Mouse (Mus musculus): ENCODE measurements at regions not wholly inside any gene's neighbourhood (a gene's known extent, or its start where the extent isn't known, plus 50 kb on each side); places are given as distances from the start of the nearest gene placed in this dataset.

- ChIA-PET POLR2A (no interaction called here), CTCF (no interaction called here)
Observed at GRCm38 (mm10) chr5:61943376-61943775, 134.8 kb downstream of the G6pd2 start.

GRCm38 (mm10) chr5:61985211-61985610, 176.6 kb downstream of the G6pd2 start:
- POLR2A ChIA-PET: no interaction called here
- CTCF ChIA-PET: no interaction called here

- POLR2A ChIA-PET: no interaction called here
- CTCF ChIA-PET: no interaction called here
Observed at GRCm38 (mm10) chr5:62019506-62019905, 210.9 kb downstream of the G6pd2 start.

- POLR2A ChIA-PET: no interaction called here
Observed at GRCm38 (mm10) chr5:62020260-62020659, 211.6 kb downstream of the G6pd2 start.

GRCm38 (mm10) chr5:62041475-62041874, 232.9 kb downstream of the G6pd2 start:
- ChIA-PET POLR2A (no interaction called here), CTCF (no interaction called here)

More at GRCm38 (mm10) chr5:62020260-62020659, 211.6 kb downstream of the G6pd2 start:
- CTCF ChIA-PET: no interaction called here

- ChIA-PET CTCF (no interaction called here), POLR2A (no interaction called here)
Observed at GRCm38 (mm10) chr5:62043678-62044077, 235.1 kb downstream of the G6pd2 start.

GRCm38 (mm10) chr5:62078998-62079397, 270.4 kb downstream of the G6pd2 start:
- ChIA-PET CTCF (no interaction called here), POLR2A (no interaction called here)

GRCm38 (mm10) chr5:62089538-62089937, 280.9 kb downstream of the G6pd2 start:
- ChIA-PET POLR2A (no interaction called here), CTCF (interaction anchor here in 1 of 4 experiments (0.6 kb wide), 1 partner anchor 1688 kb away, joined by 3 read pairs; no protein-coding TSS in a partner anchor)

GRCm38 (mm10) chr5:62096052-62096451, 287.4 kb downstream of the G6pd2 start:
- ChIA-PET POLR2A (no interaction called here), CTCF (no interaction called here)

- CTCF ChIA-PET: interaction anchor here in 1 of 4 experiments (0.8 kb wide), 1 partner anchor 10 kb away, joined by 3 read pairs; no protein-coding TSS in a partner anchor
- POLR2A ChIA-PET: interaction anchor here in 1 of 4 experiments (0.6 kb wide), 1 partner anchor 309 kb away, joined by 4 read pairs; no protein-coding TSS in a partner anchor
Observed at GRCm38 (mm10) chr5:62113226-62113625, 304.6 kb downstream of the G6pd2 start.

- POLR2A ChIA-PET: no interaction called here
- CTCF ChIA-PET: no interaction called here
Observed at GRCm38 (mm10) chr5:62113664-62114063, 305.0 kb downstream of the G6pd2 start.

GRCm38 (mm10) chr5:62145178-62145577, 336.6 kb downstream of the G6pd2 start:
- ChIA-PET POLR2A (no interaction called here), CTCF (no interaction called here)

- POLR2A ChIA-PET: no interaction called here
- CTCF ChIA-PET: no interaction called here
Observed at GRCm38 (mm10) chr5:62147399-62147798, 338.8 kb downstream of the G6pd2 start.

GRCm38 (mm10) chr5:62160528-62160927, 351.9 kb downstream of the G6pd2 start:
- POLR2A ChIA-PET: no interaction called here
- CTCF ChIA-PET: interaction anchor here in 1 of 4 experiments (0.5 kb wide), 1 partner anchor 19 kb away, joined by 4 read pairs; no protein-coding TSS in a partner anchor

GRCm38 (mm10) chr5:62192073-62192472, 383.5 kb downstream of the G6pd2 start:
- CTCF ChIA-PET: no interaction called here
- POLR2A ChIA-PET: no interaction called here

- ChIA-PET CTCF (no interaction called here), POLR2A (no interaction called here)
Observed at GRCm38 (mm10) chr5:62205384-62205783, 396.8 kb downstream of the G6pd2 start.
